Mouse (Mus musculus) myocyte (in vitro differentiated cells): Measurements from ENCODE around the gene Gcnt7.

Experiments
- CEBPB ChIP-seq: IDR thresholded peaks from 2 replicates; pipeline ENCODE4 v1.6.1; 2011; ENCODE audit warnings: mild to moderate bottlenecking, moderate library complexity; ENCODE audit not compliant: poor library complexity, insufficient read depth, severe bottlenecking
- E2F4 ChIP-seq: IDR thresholded peaks from one replicate; pipeline ENCODE4 v1.6.1; 2011; ENCODE audit warnings: mild to moderate bottlenecking, control low read depth, moderate library complexity; ENCODE audit not compliant: insufficient read depth
- MAX ChIP-seq: IDR thresholded peaks from one replicate; pipeline ENCODE4 v1.6.1; 2011; ENCODE audit warnings: low read depth, mild to moderate bottlenecking, control low read depth
- MYOD1 ChIP-seq, 3 experiments: IDR thresholded peaks; one replicate each; pipeline ENCODE4 v1.6.1; 2011; ENCODE audit warnings: control low read depth in 2 of 3, low read depth in 2 of 3, mild to moderate bottlenecking in 2 of 3, moderate library complexity in 1 of 3; ENCODE audit not compliant: insufficient read length in 2 of 3, control insufficient read depth in 1 of 3
- POLR2A ChIP-seq: IDR thresholded peaks from one replicate; pipeline ENCODE4 v1.6.1; 2011; ENCODE audit warnings: low read depth, mild to moderate bottlenecking, control low read depth, moderate library complexity; ENCODE audit not compliant: insufficient read length
- TCF12 ChIP-seq: IDR thresholded peaks from one replicate; pipeline ENCODE4 v1.6.1; 2011; ENCODE audit warnings: mild to moderate bottlenecking, control low read depth; ENCODE audit not compliant: poor library complexity, insufficient read depth, severe bottlenecking
- TCF3 ChIP-seq: IDR thresholded peaks from one replicate; pipeline ENCODE4 v1.6.1; 2011; ENCODE audit warnings: low read depth, control low read depth; ENCODE audit not compliant: insufficient read length
- USF1 ChIP-seq: IDR thresholded peaks from one replicate; pipeline ENCODE4 v1.6.1; 2011; ENCODE audit warnings: low read depth, mild to moderate bottlenecking, control low read depth, moderate library complexity

DNA sequence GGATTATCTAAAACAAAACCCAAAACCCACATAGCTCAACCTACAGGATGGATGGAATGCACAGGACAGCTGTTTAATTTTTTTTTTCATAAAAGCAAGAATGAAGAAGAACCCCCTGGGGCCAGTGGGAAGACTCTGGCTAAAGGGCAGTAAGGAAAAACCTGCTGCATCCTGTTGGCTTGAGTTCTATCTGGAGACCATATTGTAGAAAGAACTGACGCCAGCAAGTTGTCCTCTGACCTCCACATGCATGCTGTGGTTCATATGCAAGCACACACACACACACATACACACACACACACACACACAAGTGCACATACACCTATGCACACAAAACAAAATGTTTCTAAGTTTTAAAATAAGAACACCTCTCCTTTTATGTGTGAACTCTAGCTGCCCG, 47.7 kb downstream of the Gcnt7 start:
- TF ChIP-seq MYOD1 (IDR thresholded peaks at IDR 0.05; ENCODE audit: control insufficient read depth in 1 of 3, insufficient read length in 2 of 3, low read depth in 2 of 3) (no peak), TCF3 (no peak), USF1 (no peak), MAX (no peak), POLR2A (no peak), CEBPB (no peak), E2F4 (no peak), TCF12 (no peak)
